Mouse (Mus musculus) liver, adult 2 months (tissue): ENCODE data around the gene Arhgap21. TPM values are rescaled to one million over a fixed set of nuclear protein-coding genes. Genes with fewer than 3 reads are reported as not detected.

ENCODE experiments used
- DNase-seq: peaks from one replicate; pipeline ENCODE4 v3.0.0-alpha.2; 2011; ENCODE audit warnings: low read depth, low spot score; ENCODE audit errors: extremely low read depth
- H3K27ac ChIP-seq: fragments of 200-500 bp; replicated peaks from 2 replicates; pipeline ENCODE4 v1.5.1; 2012; ENCODE audit warnings: low read depth, mild to moderate bottlenecking, control low read depth, inconsistent platforms, low read length; ENCODE audit not compliant: insufficient read depth
- H3K27me3 ChIP-seq: fragments of 200-500 bp; 2 replicates; pipeline ENCODE4 v1.6.1; 2012; ENCODE audit warnings: mild to moderate bottlenecking, moderate library complexity, low read length, inconsistent platforms; ENCODE audit not compliant: control insufficient read depth, insufficient read depth
- H3K36me3 ChIP-seq: fragments of 200-500 bp; 2 replicates; pipeline ENCODE4 v1.6.1; 2012; ENCODE audit warnings: low read length, inconsistent platforms; ENCODE audit not compliant: control insufficient read depth, insufficient read depth
- H3K4me1 ChIP-seq: fragments of 200-500 bp; 2 replicates; pipeline ENCODE4 v1.6.1; 2011; ENCODE audit warnings: low read length; ENCODE audit not compliant: control insufficient read depth, insufficient read depth
- H3K4me3 ChIP-seq: fragments of 200-500 bp; 2 replicates; pipeline ENCODE4 v1.5.1; 2011; ENCODE audit warnings: low read depth, mild to moderate bottlenecking, control low read depth, low read length, moderate library complexity; ENCODE audit not compliant: insufficient read depth
- H3K79me2 ChIP-seq: fragments of 200-500 bp; 2 replicates; pipeline ENCODE4 v1.6.1; 2012; ENCODE audit warnings: inconsistent platforms, mild to moderate bottlenecking, low read length, moderate library complexity; ENCODE audit not compliant: control insufficient read depth, insufficient read depth
- H3K9ac ChIP-seq: fragments of 200-500 bp; 2 replicates; pipeline ENCODE4 v1.6.1; 2012; ENCODE audit warnings: low read depth, mild to moderate bottlenecking, control low read depth, inconsistent platforms, low read length
- CTCF ChIP-seq: fragments of 200-500 bp; IDR thresholded peaks from 2 replicates; pipeline ENCODE4 v1.5.1; 2011; ENCODE audit warnings: low read depth, low read length, control low read depth
- POLR2A ChIP-seq: fragments of 200-500 bp; IDR thresholded peaks from 2 replicates; pipeline ENCODE4 v1.6.1; 2011; ENCODE audit warnings: low read length, control low read depth; ENCODE audit not compliant: insufficient read depth; ENCODE audit errors: extremely low read depth
- WGBS: fragments of 180-500 bp; shearing (Covaris S2); methylation state at CpG from one replicate; pipeline ENCODE4 v1.1.7; 2018; 5-methylcytosine and 5-hydroxymethylcytosine counted together
- polyA plus RNA-seq: library from polyadenylated mRNA; depleted of rRNA; stranded (reverse); fragments of >200 nt; gene quantifications from 2 replicates; pipeline ENCODE4 v1.2.3, GENCODE M21; 2012
- total RNA-seq: library from RNA; depleted of rRNA; stranded (reverse); fragments of >200 nt; gene quantifications from 2 replicates; pipeline ENCODE4 v1.2.3, GENCODE M21; 2014

Gene Arhgap21
- total and polyA plus RNA-seq, 2 experiments: 7.2 to 19.2 TPM

GRCm38 (mm10) chr2:20987822-20988221 is 19.1 kb upstream of the Arhgap21 start:
- Histone ChIP-seq H3K4me3 (no peak overlapping the region), H3K36me3 (no peaks in the 10 kb centered on the region), H3K9ac (no peak overlapping the region), H3K4me1 (0 out of 2 replicates have a peak, but pooled peaks cover 3% of the 10 kb centered on the region), H3K27ac (no peak overlapping the region), H3K27me3 (no peaks in the 10 kb centered on the region), H3K79me2 (no peaks in the 10 kb centered on the region)
- no peak for DNase-seq
- no peak for TF ChIP-seq POLR2A
- no peak for TF ChIP-seq CTCF
- 81% methylated on average over 3 of the region's 3 CpGs for WGBS

- H3K79me2 ChIP-seq: no peaks in the 10 kb centered on the region
- no peak overlapping the region for H3K4me3 ChIP-seq
- H3K27ac ChIP-seq: no peak overlapping the region
- no peak for DNase-seq
- TF ChIP-seq CTCF (no peak), POLR2A (no peak)
- no peak overlapping the region for H3K9ac ChIP-seq
- WGBS: 65% methylated on average over 8 of the region's 8 CpGs
- no peaks in the 10 kb centered on the region for H3K36me3 ChIP-seq
- H3K27me3 ChIP-seq: no peaks in the 10 kb centered on the region
- H3K4me1 ChIP-seq: no peaks in the 10 kb centered on the region
Observed at GRCm38 (mm10) chr2:20978726-20979125, 10.0 kb upstream of the Arhgap21 start.

- H3K9ac ChIP-seq: no peak overlapping the region
- no peaks in the 10 kb centered on the region for H3K79me2 ChIP-seq
- H3K27ac ChIP-seq: no peak overlapping the region
- no peaks in the 10 kb centered on the region for H3K36me3 ChIP-seq
- no peaks in the 10 kb centered on the region for H3K27me3 ChIP-seq
- TF ChIP-seq CTCF: no peak
- H3K4me1 ChIP-seq: no peaks in the 10 kb centered on the region
- no peak for DNase-seq
- no peak overlapping the region for H3K4me3 ChIP-seq
Observed at GRCm38 (mm10) chr2:20977051-20977450, 8.4 kb upstream of the Arhgap21 start.

- H3K4me3 ChIP-seq: no peak overlapping the region
- H3K79me2 ChIP-seq: no peaks in the 10 kb centered on the region
- no peak overlapping the region for H3K27ac ChIP-seq
- no peaks in the 10 kb centered on the region for H3K36me3 ChIP-seq
- no peak overlapping the region for H3K9ac ChIP-seq
- 76% methylated on average over 3 of the region's 3 CpGs for WGBS
- no peak for DNase-seq
- no peaks in the 10 kb centered on the region for H3K27me3 ChIP-seq
- TF ChIP-seq CTCF (no peak), POLR2A (no peak)
- no peaks in the 10 kb centered on the region for H3K4me1 ChIP-seq
Observed at GRCm38 (mm10) chr2:20973513-20973912, 4.8 kb upstream of the Arhgap21 start.

- no peaks in the 10 kb centered on the region for H3K79me2 ChIP-seq
- no peak for DNase-seq
- no peak overlapping the region for H3K4me3 ChIP-seq
- no peaks in the 10 kb centered on the region for H3K27me3 ChIP-seq
- no peak overlapping the region for H3K27ac ChIP-seq
- no peaks in the 10 kb centered on the region for H3K36me3 ChIP-seq
- TF ChIP-seq CTCF: no peak
- no peak for TF ChIP-seq POLR2A
- no peak overlapping the region for H3K9ac ChIP-seq
- WGBS: 12% methylated on average over 1 of the region's 1 CpGs
- H3K4me1 ChIP-seq: no peaks in the 10 kb centered on the region
Observed at GRCm38 (mm10) chr2:20972180-20972579, 3.5 kb upstream of the Arhgap21 start.

GRCm38 (mm10) chr2:20971628-20972027 is 2.9 kb upstream of the Arhgap21 start:
- H3K27ac ChIP-seq: no peak overlapping the region
- no peaks in the 10 kb centered on the region for H3K27me3 ChIP-seq
- TF ChIP-seq CTCF (no peak), POLR2A (no peak)
- DNase-seq: no peak
- no peak overlapping the region for H3K9ac ChIP-seq
- H3K4me1 ChIP-seq: peaks cover 4% of the 10 kb centered on the region; the same call in 1 of the 2 replicates
- H3K36me3 ChIP-seq: no peaks in the 10 kb centered on the region
- H3K4me3 ChIP-seq: no peak overlapping the region
- no peaks in the 10 kb centered on the region; the same call in 1 of the 2 replicates for H3K79me2 ChIP-seq
